Mouse (Mus musculus): ENCODE data around the gene Gstm5. TPM values are rescaled to one million over a fixed set of nuclear protein-coding genes. Genes with fewer than 3 reads are reported as not detected.

Gstm5 gene
- 317 TPM for polyA plus RNA-seq (2014; fragmentation: Illumina TruSeq; extraction: RNeasy Lipid Tissue Mini Kit (QIAGEN cat#74804); ENCODE audit: low read depth, low replicate concordance)

DNA sequence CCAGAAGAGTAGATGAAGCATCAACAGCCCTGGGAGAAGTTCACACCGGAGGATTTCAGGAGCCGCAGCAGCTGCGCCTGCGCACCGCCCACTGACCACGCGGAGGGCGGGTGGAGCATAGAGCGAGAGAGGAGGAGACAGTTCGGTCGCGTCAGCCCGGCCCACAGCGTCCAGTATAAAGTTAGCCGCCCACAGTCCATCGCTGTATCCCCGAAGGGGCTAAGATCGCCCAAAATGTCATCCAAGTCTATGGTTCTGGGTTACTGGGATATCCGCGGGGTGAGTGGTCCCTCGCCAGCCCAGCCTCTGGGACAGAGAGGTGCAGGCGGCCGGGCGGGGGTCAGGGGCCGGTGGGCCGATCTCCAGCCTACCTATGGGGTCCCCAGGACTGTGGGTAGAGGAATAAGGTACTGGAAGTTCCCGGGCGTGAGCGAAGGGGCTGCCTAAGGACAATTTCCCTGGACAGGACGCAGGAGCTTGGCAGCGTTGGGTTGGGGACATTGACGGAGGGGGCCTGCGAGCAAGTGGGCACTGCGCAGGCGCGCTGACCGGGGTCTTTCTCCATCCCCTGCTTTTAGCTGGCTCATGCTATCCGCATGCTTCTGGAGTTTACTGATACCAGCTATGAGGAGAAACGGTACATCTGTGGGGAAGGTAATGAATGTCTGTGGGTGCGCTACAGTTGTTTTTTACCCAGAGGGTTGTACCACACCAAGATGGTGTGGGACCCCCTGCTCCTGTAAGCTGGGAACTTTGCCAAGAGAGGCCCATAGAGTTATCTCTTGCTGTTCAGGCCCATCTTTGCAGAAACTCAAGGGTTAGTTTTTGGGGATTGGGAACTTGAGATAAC, at the start of gene Gstm5:
Gstm5 (plus strand) TSS at position 102 of the 850 bp plus-strand sequence.

DNA sequence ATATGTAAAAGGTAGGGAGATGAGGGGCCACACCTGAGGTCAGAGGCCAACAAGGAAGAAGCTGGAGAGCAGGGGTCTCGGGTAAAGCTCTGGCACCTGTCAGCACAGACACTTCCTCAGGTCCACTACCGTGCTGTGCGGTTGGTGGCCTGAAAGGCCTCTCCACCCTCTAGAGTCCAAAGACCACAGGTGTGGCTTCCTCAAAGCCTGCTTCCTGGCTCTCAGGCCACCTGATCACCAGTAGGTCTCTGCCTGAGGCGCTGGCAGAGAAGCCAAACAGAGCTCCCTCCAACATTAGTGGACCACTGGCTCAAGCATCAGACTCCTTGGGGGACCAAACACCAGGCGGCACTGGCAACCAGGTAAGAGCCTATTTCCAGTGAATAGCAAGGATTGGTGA, 18.6 kb upstream of the Gstm5 start, which contains the start of gene Eps8l3:
Eps8l3 (plus strand) TSS at position 225 of the 400 bp plus-strand sequence.

DNA sequence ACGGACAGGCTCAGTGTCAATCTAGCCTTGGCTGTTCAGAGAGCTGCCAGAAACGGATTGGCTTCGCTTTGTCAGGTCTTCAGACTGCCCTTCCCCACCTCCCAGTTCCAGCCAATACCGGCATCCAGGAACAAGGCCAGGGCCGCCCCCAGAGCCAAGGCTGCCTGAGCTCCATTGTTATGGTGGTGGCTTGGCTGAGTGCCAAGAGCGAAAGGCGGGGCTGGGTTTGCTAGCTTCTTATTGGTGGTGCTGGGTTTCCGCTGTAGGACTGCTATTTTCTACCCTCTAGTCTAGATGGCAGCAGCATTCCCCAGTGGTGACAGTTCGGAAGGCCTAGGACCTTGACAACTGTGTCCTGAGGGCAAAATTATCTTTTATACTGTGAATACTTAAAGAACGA, 36.0 kb downstream of the Gstm5 start, which contains the start of gene Gstm7:
Gstm7 (minus strand) TSS at position 148 of the 400 bp plus-strand sequence.

DNA sequence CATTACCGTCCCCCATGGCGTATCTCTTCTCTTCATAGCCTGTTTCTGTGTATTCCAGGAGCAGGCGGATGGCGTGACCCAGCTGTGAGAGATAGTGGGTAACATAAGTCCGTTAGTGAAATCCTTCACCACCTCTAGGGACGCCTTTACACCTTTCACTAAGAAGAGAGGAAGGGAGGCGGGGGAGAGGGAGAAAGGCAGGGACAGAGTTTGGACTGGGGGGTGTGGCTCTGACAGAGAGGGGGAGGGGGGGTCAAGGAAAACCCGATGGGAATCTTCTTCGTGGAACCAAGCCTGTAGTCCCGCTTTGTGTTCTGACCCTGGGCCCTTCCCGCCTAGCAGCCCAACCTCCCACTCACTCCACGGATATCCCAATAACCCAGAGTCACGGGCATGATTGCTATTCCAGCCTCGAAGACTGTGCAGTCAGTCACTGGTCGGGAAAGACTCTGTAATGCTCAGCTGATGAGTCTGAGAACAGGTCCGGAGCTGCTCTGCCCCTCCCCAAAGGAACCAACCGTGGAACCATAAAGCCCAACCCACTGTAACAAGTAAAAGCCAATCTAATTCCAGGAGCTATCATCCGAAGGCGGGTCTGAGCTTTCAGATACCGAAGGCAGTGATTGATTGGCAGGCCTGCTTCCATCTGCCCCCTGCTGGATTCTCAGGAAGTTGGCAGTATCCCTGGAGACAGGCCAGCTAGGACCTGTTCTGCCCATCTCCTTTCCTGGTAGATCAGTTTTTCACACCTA, 47.8 kb downstream of the Gstm5 start, which contains the start of gene Gstm6:
Gstm6 (minus strand) TSS at position 511 of the 752 bp plus-strand sequence.

Other genes starting within 250 kb of the Gstm5 start
- gene Ahcyl1, start 199.3 kb upstream of the Gstm5 start, polyA plus RNA-seq (2014; fragmentation: Illumina TruSeq; extraction: RNeasy Lipid Tissue Mini Kit (QIAGEN cat#74804); ENCODE audit: low read depth, low replicate concordance) = 110 TPM
- 27.0 TPM for gene Csf1, start 135.4 kb upstream of the Gstm5 start, polyA plus RNA-seq (2014; fragmentation: Illumina TruSeq; extraction: RNeasy Lipid Tissue Mini Kit (QIAGEN cat#74804); ENCODE audit: low read depth, low replicate concordance)
- 1.5 TPM for gene Eps8l3, start 18.6 kb upstream of the Gstm5 start, polyA plus RNA-seq (2014; fragmentation: Illumina TruSeq; extraction: RNeasy Lipid Tissue Mini Kit (QIAGEN cat#74804); ENCODE audit: low read depth, low replicate concordance)
- gene Gstm7, start 36.0 kb downstream of the Gstm5 start, polyA plus RNA-seq (2014; fragmentation: Illumina TruSeq; extraction: RNeasy Lipid Tissue Mini Kit (QIAGEN cat#74804); ENCODE audit: low read depth, low replicate concordance) = 712 TPM
- 226 TPM for gene Gstm6, start 47.9 kb downstream of the Gstm5 start, polyA plus RNA-seq (2014; fragmentation: Illumina TruSeq; extraction: RNeasy Lipid Tissue Mini Kit (QIAGEN cat#74804); ENCODE audit: low read depth, low replicate concordance)
- 0.32 TPM for gene Gstm3, start 73.5 kb downstream of the Gstm5 start, polyA plus RNA-seq (2014; fragmentation: Illumina TruSeq; extraction: RNeasy Lipid Tissue Mini Kit (QIAGEN cat#74804); ENCODE audit: low read depth, low replicate concordance)
- gene Gstm2, start 90.6 kb downstream of the Gstm5 start, polyA plus RNA-seq (2014; fragmentation: Illumina TruSeq; extraction: RNeasy Lipid Tissue Mini Kit (QIAGEN cat#74804); ENCODE audit: low read depth, low replicate concordance) = 898 TPM
- gene Gstm1, start 122.2 kb downstream of the Gstm5 start, polyA plus RNA-seq (2014; fragmentation: Illumina TruSeq; extraction: RNeasy Lipid Tissue Mini Kit (QIAGEN cat#74804); ENCODE audit: low read depth, low replicate concordance) = 759 TPM
- gene Gstm4, start 149.1 kb downstream of the Gstm5 start, polyA plus RNA-seq (2014; fragmentation: Illumina TruSeq; extraction: RNeasy Lipid Tissue Mini Kit (QIAGEN cat#74804); ENCODE audit: low read depth, low replicate concordance) = 42.1 TPM
- 24.9 TPM for gene Ampd2, start 190.8 kb downstream of the Gstm5 start, polyA plus RNA-seq (2014; fragmentation: Illumina TruSeq; extraction: RNeasy Lipid Tissue Mini Kit (QIAGEN cat#74804); ENCODE audit: low read depth, low replicate concordance)
- 7.7 TPM for gene Gnat2, start 197.0 kb downstream of the Gstm5 start, polyA plus RNA-seq (2014; fragmentation: Illumina TruSeq; extraction: RNeasy Lipid Tissue Mini Kit (QIAGEN cat#74804); ENCODE audit: low read depth, low replicate concordance)